Mouse (Mus musculus): ENCODE measurements around the gene Hoxd13.
A peak's percentile ranks its signal among the peaks of the same experiment; 100 is the strongest.

The Hoxd13 gene

GRCm38 (mm10) chr2:74694066-74694465, 26.0 kb downstream of the Hoxd13 start:
- no peak for DNase-seq (ENCODE audit: low spot score)

- DNase-seq (ENCODE audit: low spot score), result no peak
Observed at GRCm38 (mm10) chr2:74695383-74695782, 27.3 kb downstream of the Hoxd13 start.

- no peak for DNase-seq (ENCODE audit: low spot score)
Observed at GRCm38 (mm10) chr2:74695813-74696430, 27.8 kb downstream of the Hoxd13 start.

- DNase-seq (ENCODE audit: low spot score), result no peak
Observed at GRCm38 (mm10) chr2:74696442-74697335, 28.6 kb downstream of the Hoxd13 start.

- DNase-seq (ENCODE audit: low spot score), result peak; percentile 66
Observed at GRCm38 (mm10) chr2:74697567-74698121, 29.5 kb downstream of the Hoxd13 start, which contains the start of gene Hoxd9. Gene Hoxd9, plus strand, starts transcription at chr2:74697727.

GRCm38 (mm10) chr2:74698201-74699052, 30.3 kb downstream of the Hoxd13 start:
- peak; percentile 40 for DNase-seq (ENCODE audit: low spot score)

GRCm38 (mm10) chr2:74699053-74699430, 30.9 kb downstream of the Hoxd13 start:
- DNase-seq (ENCODE audit: low spot score), result no peak

- DNase-seq (ENCODE audit: low spot score), result no peak
Observed at GRCm38 (mm10) chr2:74699664-74700545, 31.8 kb downstream of the Hoxd13 start.

GRCm38 (mm10) chr2:74700546-74701112, 32.5 kb downstream of the Hoxd13 start:
- no peak for DNase-seq (ENCODE audit: low spot score)

GRCm38 (mm10) chr2:74701949-74702819, 34.1 kb downstream of the Hoxd13 start:
- DNase-seq (ENCODE audit: low spot score), result peak; percentile 81

- no peak for DNase-seq (ENCODE audit: low spot score)
Observed at GRCm38 (mm10) chr2:74702820-74703219, 34.7 kb downstream of the Hoxd13 start.

- DNase-seq (ENCODE audit: low spot score), result no peak
Observed at GRCm38 (mm10) chr2:74703317-74703716, 35.2 kb downstream of the Hoxd13 start.

- DNase-seq (ENCODE audit: low spot score), result no peak
Observed at GRCm38 (mm10) chr2:74703720-74704392, 35.7 kb downstream of the Hoxd13 start.

GRCm38 (mm10) chr2:74704393-74704998, 36.4 kb downstream of the Hoxd13 start, which contains the start of gene Hoxd8:
Gene Hoxd8, plus strand, starts transcription at chr2:74704615.
- peak; percentile 83 for DNase-seq (ENCODE audit: low spot score)

- DNase-seq (ENCODE audit: low spot score), result peak; percentile 48
Observed at GRCm38 (mm10) chr2:74704999-74705466, 36.9 kb downstream of the Hoxd13 start.

- peak; percentile 67 for DNase-seq (ENCODE audit: low spot score)
Observed at GRCm38 (mm10) chr2:74705467-74706089, 37.5 kb downstream of the Hoxd13 start.

- no peak for DNase-seq (ENCODE audit: low spot score)
Observed at GRCm38 (mm10) chr2:74706393-74706960, 38.4 kb downstream of the Hoxd13 start.

GRCm38 (mm10) chr2:74707599-74707998, 39.5 kb downstream of the Hoxd13 start:
- DNase-seq (ENCODE audit: low spot score), result no peak

Data from urinary bladder, postnatal 25 days (tissue).